8 mouse cellular contexts compared by ENCODE assay signal in the genomic region with DNA sequence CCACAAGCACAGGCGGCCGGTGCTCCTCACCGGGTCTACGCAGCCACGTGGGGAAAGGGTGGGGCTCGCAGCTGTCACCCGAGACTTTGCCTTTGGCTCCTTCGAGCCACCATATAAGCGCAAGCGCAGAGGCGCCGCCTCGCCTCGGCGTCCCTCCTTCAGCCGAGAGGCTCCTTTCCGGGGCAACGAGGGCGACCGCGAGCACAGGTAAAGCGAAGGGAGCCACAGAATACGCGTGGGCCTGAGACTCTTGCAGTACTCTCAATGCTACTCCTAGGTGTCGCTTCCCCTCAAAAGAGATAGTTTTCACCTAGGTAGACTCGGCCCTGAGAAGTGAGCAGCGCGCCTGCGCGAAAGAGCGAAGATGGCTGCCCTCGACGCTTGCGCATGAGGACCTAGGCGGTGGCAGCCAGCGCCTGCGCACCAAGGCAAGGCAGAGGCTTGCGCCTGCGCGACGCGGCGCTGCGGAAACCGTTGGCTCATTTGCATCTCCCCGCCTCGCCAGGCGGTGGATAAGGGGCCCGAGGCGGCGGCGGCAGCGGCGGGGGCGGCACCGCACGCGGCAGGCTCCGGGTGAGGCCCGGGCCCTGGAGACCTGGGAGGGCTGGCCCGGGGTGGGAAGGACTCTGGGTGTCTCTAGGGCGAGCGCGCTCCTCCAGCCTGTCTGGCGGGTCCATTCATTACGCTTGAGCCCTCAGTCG. TPM values are rescaled to one million over a fixed set of nuclear protein-coding genes. Genes with fewer than 3 reads are reported as not detected.
DNase-seq lines count a peak whose midpoint lies in the region; ATAC-seq and TF ChIP-seq lines count a peak whose summit lies in the region.

A gene (plus strand): TSS at position 147 of the 701 bp plus-strand sequence.
A gene (minus strand): TSS at position 387 of the 701 bp plus-strand sequence.

- peak within 1 kb of the TSS; percentile 86 for H3K4me3 ChIP-seq in ES-Bruce4 (ENCODE audit: low read depth, low read length)
- peak within 1 kb of the TSS; percentile 61 for H3K4me3 ChIP-seq in forebrain, embryonic 14.5 days (ENCODE audit: low read depth, low read length)
- H3K4me3 ChIP-seq in neural tube, embryonic 15.5 days (replicated peaks), result peak within 1 kb of the TSS; percentile 94

- intact Hi-C loops in heart, postnatal 14 days (cut with DNase I), result no loop called here

- peak within 1 kb of the TSS; percentile 88 for H3K4me2 ChIP-seq in forebrain, embryonic 14.5 days (ENCODE audit: low read length)
- H3K4me2 ChIP-seq in neural tube, embryonic 15.5 days, result peak within 1 kb of the TSS; percentile 86

- WGBS in forebrain, embryonic 14.5 days, result under 1% methylated on average over 66 of the region's 67 CpGs
- under 1% methylated on average over 65 of the region's 67 CpGs for WGBS in neural tube, embryonic 15.5 days

- no peaks in the 10 kb centered on the region for H3K4me1 ChIP-seq in ES-Bruce4 (ENCODE audit: control insufficient read depth, insufficient read depth, low read length)
- H3K4me1 ChIP-seq in forebrain, embryonic 14.5 days (ENCODE audit: control insufficient read depth, insufficient read depth, low read length), result peaks cover 16% of the 10 kb centered on the region
- peaks cover 44% of the 10 kb centered on the region for H3K4me1 ChIP-seq in neural tube, embryonic 15.5 days

- no peak for TF ChIP-seq CTCF in ES-Bruce4 (IDR thresholded peaks at IDR 0.05; ENCODE audit: low read depth, low read length)

- no peak for TF ChIP-seq POLR2A in ES-Bruce4 (IDR thresholded peaks at IDR 0.05; ENCODE audit: insufficient read depth, low read length)

- H3K9me3 ChIP-seq in ES-Bruce4 (replicated peaks; ENCODE audit: control insufficient read depth, insufficient read depth, low read length, poor library complexity, severe bottlenecking), result no peaks in the 10 kb centered on the region
- no peaks in the 10 kb centered on the region for H3K9me3 ChIP-seq in forebrain, embryonic 14.5 days (replicated peaks; ENCODE audit: control insufficient read depth, low read length)
- no peaks in the 10 kb centered on the region for H3K9me3 ChIP-seq in neural tube, embryonic 15.5 days (replicated peaks)

- TF ChIP-seq EP300 in ES-Bruce4 (IDR thresholded peaks at IDR 0.05; ENCODE audit: insufficient read depth, low read depth, low read length), result no peak

- H3K9ac ChIP-seq in ES-Bruce4 (ENCODE audit: low read depth, poor library complexity, severe bottlenecking), result peak within 1 kb of the TSS; percentile 69
- H3K9ac ChIP-seq in forebrain, embryonic 14.5 days (ENCODE audit: low read length), result peak within 1 kb of the TSS; percentile 77
- H3K9ac ChIP-seq in neural tube, embryonic 15.5 days (replicated peaks), result peak within 1 kb of the TSS; percentile 92

- peak within 1 kb of the TSS; percentile 66; the same call in 1 of the 2 replicates for H3K27ac ChIP-seq in ES-Bruce4 (ENCODE audit: insufficient read depth, low read length)
- peak within 1 kb of the TSS; percentile 86 for H3K27ac ChIP-seq in forebrain, embryonic 14.5 days (ENCODE audit: low read depth, low read length)
- H3K27ac ChIP-seq in neural tube, embryonic 15.5 days (replicated peaks), result peak within 1 kb of the TSS; percentile 98

- peak; percentile 98 for DNase-seq in forebrain, embryonic 14.5 days (ENCODE audit: low spot score)
- peak; percentile 95 to 96 for DNase-seq in heart, postnatal 14 days
- peak; percentile 95 for DNase-seq in layer of hippocampus, adult 11-12 months (ENCODE audit: low spot score)
- peak; percentile 95 to 96 for DNase-seq in lung, adult 18-20 months
- DNase-seq in testis, postnatal 14 days (ENCODE audit: low spot score), result peak; percentile 97

- peaks cover 29% of the 10 kb centered on the region for H3K36me3 ChIP-seq in ES-Bruce4 (ENCODE audit: control insufficient read depth, insufficient read depth, low read length, poor library complexity, severe bottlenecking)
- peaks cover 52% of the 10 kb centered on the region for H3K36me3 ChIP-seq in forebrain, embryonic 14.5 days (ENCODE audit: control insufficient read depth, insufficient read depth, low read length)
- peaks cover 46% of the 10 kb centered on the region for H3K36me3 ChIP-seq in neural tube, embryonic 15.5 days

- ATAC-seq in cerebellum, adult (ENCODE audit: insufficient number of reproducible peaks, low FRiP score, low TSS enrichment), result peak; percentile 89
- peak; percentile 98 for ATAC-seq in forebrain, embryonic 14.5 days
- peak; percentile 96 for ATAC-seq in neural tube, embryonic 15.5 days (ENCODE audit: low FRiP score)

- no peaks in the 10 kb centered on the region for H3K27me3 ChIP-seq in ES-Bruce4 (ENCODE audit: control insufficient read depth, insufficient read depth, low read length, poor library complexity, severe bottlenecking)
- H3K27me3 ChIP-seq in forebrain, embryonic 14.5 days (replicated peaks; ENCODE audit: control insufficient read depth, insufficient read depth, low read length), result no peaks in the 10 kb centered on the region
- H3K27me3 ChIP-seq in neural tube, embryonic 15.5 days (replicated peaks), result no peaks in the 10 kb centered on the region

RNA-seq across cellular contexts. Expression of the first gene that starts in this region (rescaled TPM):
- polyA plus RNA-seq in ES-Bruce4 (2011; ENCODE audit: insufficient read depth, insufficient read length, low read depth, missing spikeins), result 46.0 and 47.2 TPM in 2 replicates
- polyA plus RNA-seq in forebrain, embryonic 14.5 days (2014; fragmentation: Nextera tagmentation; extraction: Ambion mirVana), result 55.6 and 71.5 TPM in 2 replicates
- total RNA-seq in heart, postnatal 14 days (2021), result 10 to 100 TPM; 40.2 to 44.7 TPM
- polyA plus RNA-seq in neural tube, embryonic 15.5 days (2015; fragmentation: Nextera tagmentation; extraction: Ambion mirVana), result 77.3 and 80.5 TPM in 2 replicates

RNA-seq across cellular contexts. Expression of the second gene that starts in this region (rescaled TPM):
- 5.7 and 11.8 TPM in 2 replicates for polyA plus RNA-seq in ES-Bruce4 (2011; ENCODE audit: insufficient read depth, insufficient read length, low read depth, missing spikeins)
- polyA plus RNA-seq in forebrain, embryonic 14.5 days (2014; fragmentation: Nextera tagmentation; extraction: Ambion mirVana), result 79.2 and 96.7 TPM in 2 replicates
- 1 to 10 TPM; 6.6 to 9.7 TPM for total RNA-seq in heart, postnatal 14 days (2021)
- polyA plus RNA-seq in neural tube, embryonic 15.5 days (2015; fragmentation: Nextera tagmentation; extraction: Ambion mirVana), result 106 and 112 TPM in 2 replicates

Comparison
In these comparisons a context has a peak if more than half of its experiments do, and no peak if none do; other contexts are left out.
1. Peak in every context shown above with its lines: DNase-seq, ATAC-seq, H3K4me3 ChIP-seq and H3K27ac ChIP-seq.